In genomic region chr10:24973385-24973784, GRCm38 (mm10) we compare ENCODE assay signal across 25 mouse cellular contexts. TPM values are rescaled to one million over a fixed set of nuclear protein-coding genes. Genes with fewer than 3 reads are reported as not detected.
DNase-seq lines count a peak whose midpoint lies in the region; ATAC-seq and TF ChIP-seq lines count a peak whose summit lies in the region.
"Had no signal": no experiment of that assay in that cellular context is flagged by ENCODE, and none has a peak within 500 bp of the region (broad histone marks: within the 10 kb centered on the region; RNA-seq: fewer than 3 reads in every experiment).

No protein-coding gene starts in this region.

- TF ChIP-seq CTCF in heart, postnatal 0 days (IDR thresholded peaks at IDR 0.05; ENCODE audit: low read depth): no peak

- no peak for TF ChIP-seq EP300 in heart, postnatal 0 days (IDR thresholded peaks at IDR 0.05; ENCODE audit: low read depth)

- H3K27ac ChIP-seq in heart, postnatal 0 days (ENCODE audit: low read depth): peak overlapping the region; percentile 58; the same call in 1 of the 2 replicates
- 0 out of 2 replicates have a peak overlapping the region, but pooled peaks have one; percentile 58 for H3K27ac ChIP-seq in embryonic facial prominence, embryonic 13.5 days
- 0 out of 2 replicates have a peak overlapping the region, but pooled peaks have one; percentile 1 for H3K27ac ChIP-seq in limb, embryonic 15.5 days
- H3K27ac ChIP-seq: forebrain, embryonic 12.5 days; liver, embryonic 15.5 days; macrophage; midbrain, embryonic 13.5 days; neural tube, embryonic 13.5 days had no signal

- DNase-seq in heart, postnatal 0 days (ENCODE audit: low spot score): peak; percentile 13
- no peak for DNase-seq in heart, adult 11 months
- peak; percentile 68 for DNase-seq in NIH3T3 (ENCODE audit: low read depth)
- no peak for DNase-seq in gastrocnemius, postnatal 36 days
- DNase-seq in gastrocnemius, postnatal 14 days: no peak
- DNase-seq: adrenal gland, postnatal 36 days; cerebellum, adult 18-20 months; cerebellum, postnatal 25 days; gastrocnemius, postnatal 10 days; heart, postnatal 36 days; kidney, adult 2 months; kidney, postnatal 4 days; layer of hippocampus, adult 9-11 months; thymus, adult 18-20 months; thymus, postnatal 4 days had no signal

- H3K4me1 ChIP-seq in heart, postnatal 0 days (ENCODE audit: control insufficient read depth, insufficient read depth): no peaks in the 10 kb centered on the region
- H3K4me1 ChIP-seq in embryonic facial prominence, embryonic 13.5 days: peaks cover 11% of the 10 kb centered on the region
- H3K4me1 ChIP-seq in limb, embryonic 15.5 days: 0 out of 2 replicates have a peak, but pooled peaks cover 3% of the 10 kb centered on the region
- H3K4me1 ChIP-seq: forebrain, embryonic 12.5 days; liver, embryonic 15.5 days; midbrain, embryonic 13.5 days had no signal

- H3K4me3 ChIP-seq in heart, postnatal 0 days (ENCODE audit: low read depth, low read length): no peak overlapping the region
- H3K4me3 ChIP-seq in embryonic facial prominence, embryonic 13.5 days: no peak overlapping the region
- H3K4me3 ChIP-seq in limb, embryonic 15.5 days: no peak overlapping the region
- H3K4me3 ChIP-seq: forebrain, embryonic 12.5 days; liver, embryonic 15.5 days; midbrain, embryonic 13.5 days; neural tube, embryonic 13.5 days had no signal

- H3K36me3 ChIP-seq in heart, postnatal 0 days (replicated peaks; ENCODE audit: control insufficient read depth, insufficient read depth, low read length): no peaks in the 10 kb centered on the region
- H3K36me3 ChIP-seq in embryonic facial prominence, embryonic 13.5 days: no peaks in the 10 kb centered on the region
- no peaks in the 10 kb centered on the region for H3K36me3 ChIP-seq in limb, embryonic 15.5 days
- H3K36me3 ChIP-seq: forebrain, embryonic 12.5 days; liver, embryonic 15.5 days; midbrain, embryonic 13.5 days; neural tube, embryonic 13.5 days had no signal

- ATAC-seq in heart, postnatal 0 days (ENCODE audit: insufficient read depth, low read depth): no peak; the same call in 1 of the 2 replicates
- ATAC-seq in embryonic facial prominence, embryonic 13.5 days (ENCODE audit: insufficient number of reproducible peaks, insufficient read depth, low FRiP score, low TSS enrichment, low read depth): no peak
- no peak for ATAC-seq in limb, embryonic 15.5 days (ENCODE audit: insufficient number of reproducible peaks, low FRiP score, low TSS enrichment, low read depth)
- ATAC-seq in cerebellum, adult (ENCODE audit: insufficient number of reproducible peaks, low FRiP score, low TSS enrichment): no peak
- ATAC-seq: hindbrain, embryonic 16.5 days had no signal

- H3K9ac ChIP-seq in heart, postnatal 0 days (replicated peaks; ENCODE audit: low read depth, low read length): no peak overlapping the region
- H3K9ac ChIP-seq in embryonic facial prominence, embryonic 13.5 days: no peak overlapping the region
- no peak overlapping the region for H3K9ac ChIP-seq in limb, embryonic 15.5 days
- H3K9ac ChIP-seq: forebrain, embryonic 12.5 days; liver, embryonic 15.5 days; midbrain, embryonic 13.5 days; neural tube, embryonic 13.5 days had no signal

- H3K9me3 ChIP-seq in heart, postnatal 0 days (replicated peaks; ENCODE audit: control insufficient read depth, low read length): no peaks in the 10 kb centered on the region
- no peaks in the 10 kb centered on the region for H3K9me3 ChIP-seq in embryonic facial prominence, embryonic 13.5 days
- H3K9me3 ChIP-seq in limb, embryonic 15.5 days: no peaks in the 10 kb centered on the region
- H3K9me3 ChIP-seq: forebrain, embryonic 12.5 days; liver, embryonic 15.5 days; midbrain, embryonic 13.5 days had no signal

- no peaks in the 10 kb centered on the region for H3K27me3 ChIP-seq in heart, postnatal 0 days (ENCODE audit: control insufficient read depth, insufficient read depth, low read length)
- no peaks in the 10 kb centered on the region for H3K27me3 ChIP-seq in embryonic facial prominence, embryonic 13.5 days
- no peaks in the 10 kb centered on the region for H3K27me3 ChIP-seq in limb, embryonic 15.5 days
- H3K27me3 ChIP-seq: forebrain, embryonic 12.5 days; liver, embryonic 15.5 days; midbrain, embryonic 13.5 days; neural tube, embryonic 13.5 days had no signal

- intact Hi-C loops in gastrocnemius, postnatal 36 days (cut with DNase I): no loop called here
- intact Hi-C loops in gastrocnemius, postnatal 14 days (cut with DNase I; ENCODE audit: low total_unique reads): no loop called here

- no peak overlapping the region for H3K4me2 ChIP-seq in heart, postnatal 0 days (ENCODE audit: low read depth, low read length)
- H3K4me2 ChIP-seq in embryonic facial prominence, embryonic 13.5 days: no peak overlapping the region
- H3K4me2 ChIP-seq in limb, embryonic 15.5 days: no peak overlapping the region
- H3K4me2 ChIP-seq: forebrain, embryonic 12.5 days; liver, embryonic 15.5 days; midbrain, embryonic 13.5 days; neural tube, embryonic 13.5 days had no signal

- WGBS in heart, postnatal 0 days: 50% methylated on average over 5 of the region's 5 CpGs
- 32% methylated on average over 5 of the region's 5 CpGs for WGBS in embryonic facial prominence, embryonic 13.5 days
- WGBS in limb, embryonic 15.5 days: 44% methylated on average over 5 of the region's 5 CpGs

RNA-seq across cellular contexts. Expression of gene Arg1, which starts 46.1 kb away (rescaled TPM):
- total RNA-seq in heart, postnatal 0 days (2014; rRNA removed; ENCODE audit: low replicate concordance): 1.1 and 3.5 TPM in 2 replicates
- polyA plus RNA-seq in heart, postnatal 0 days (2015; fragmentation: Nextera tagmentation; extraction: Ambion mirVana): 0.23 and 0.27 TPM in 2 replicates
- 3.9 and 4.6 TPM in 2 replicates for polyA plus RNA-seq in embryonic facial prominence, embryonic 13.5 days (2015; fragmentation: Nextera tagmentation; extraction: Ambion mirVana)
- 17.5 and 18.0 TPM in 2 replicates for polyA plus RNA-seq in limb, embryonic 15.5 days (2015; fragmentation: Nextera tagmentation; extraction: Ambion mirVana)
- total RNA-seq in gastrocnemius, postnatal 36 days (2021): not detected
- under 1 TPM in 1 of 2 experiments, not detected in 1; 0.23 TPM for total RNA-seq in gastrocnemius, postnatal 14 days (2021)
- total RNA-seq: heart, adult 8-10 months; heart, postnatal 36 days had no signal
- polyA plus RNA-seq: macrophage had no signal

Comparison
In these comparisons a context has a peak if more than half of its experiments do, and no peak if none do; other contexts are left out.
1. DNase-seq: peak in heart, postnatal 0 days (single experiment) and NIH3T3 (single experiment); none in heart, adult 11 months (single experiment), gastrocnemius, postnatal 36 days (0 of 2) and gastrocnemius, postnatal 14 days (single experiment).
2. H3K27ac ChIP-seq: peak in every context shown above with its lines; median percentile 58 in heart, postnatal 0 days; 58 in embryonic facial prominence, embryonic 13.5 days; 1 in limb, embryonic 15.5 days.